Mouse (Mus musculus): Measurements from ENCODE around the gene Ptpn5. TPM values are rescaled to one million over a fixed set of nuclear protein-coding genes. Genes with fewer than 3 reads are reported as not detected.

The Ptpn5 gene
- 0.01 and 0.02 TPM in 2 replicates for polyA plus RNA-seq (2012; rRNA removed)

GRCm38 (mm10) chr7:47133331-47133730, at the start of gene Ptpn5:
Gene Ptpn5, minus strand, starts transcription at chr7:47133684.

DNA sequence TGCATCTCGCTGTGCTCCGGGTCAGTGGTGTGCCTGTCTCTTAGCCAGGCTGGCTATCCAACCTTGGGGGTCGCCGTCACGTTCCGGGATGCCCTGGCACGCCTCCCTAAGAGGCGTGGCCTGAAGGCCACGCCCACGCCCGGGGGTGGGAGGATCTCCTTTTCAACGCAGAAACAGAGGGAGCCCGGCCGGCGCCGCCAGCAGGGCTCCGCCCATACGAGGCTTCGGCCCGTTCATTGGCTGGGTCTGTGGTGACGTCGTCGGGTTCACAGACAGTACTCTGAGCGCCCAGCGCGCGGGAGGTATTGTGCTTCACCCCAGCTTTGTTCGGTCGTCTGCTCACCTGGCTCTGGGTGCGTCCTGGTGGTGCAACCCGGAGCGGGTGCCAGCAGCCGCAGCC, 83.1 kb downstream of the Ptpn5 start, which contains the start of gene Tmem86a:
Gene Tmem86a, plus strand, starts transcription at position 236 of the 400 bp plus-strand sequence.

Other genes with a start within 250 kb of the Ptpn5 start
- 16.2 and 22.1 TPM in 2 replicates for gene Tsg101, start 213.7 kb downstream of the Ptpn5 start, polyA plus RNA-seq (2012; rRNA removed)
- 4.0 and 4.6 TPM in 2 replicates for gene Uevld, start 175.2 kb downstream of the Ptpn5 start, polyA plus RNA-seq (2012; rRNA removed)
- gene Gm9999, start 150.1 kb downstream of the Ptpn5 start, polyA plus RNA-seq (2012; rRNA removed) = not detected in 2 replicates
- 6.1 and 7.1 TPM in 2 replicates for gene Spty2d1, start 125.3 kb downstream of the Ptpn5 start, polyA plus RNA-seq (2012; rRNA removed)
- 12.0 and 13.4 TPM in 2 replicates for gene Tmem86a, start 83.1 kb downstream of the Ptpn5 start, polyA plus RNA-seq (2012; rRNA removed)
- not detected in 2 replicates for gene Mrgpra6, start 71.2 kb upstream of the Ptpn5 start, polyA plus RNA-seq (2012; rRNA removed)
- gene Mrgpra9, start 119.2 kb upstream of the Ptpn5 start, polyA plus RNA-seq (2012; rRNA removed) = not detected in 2 replicates
- gene Mrgpra1, start 220.6 kb upstream of the Ptpn5 start, polyA plus RNA-seq (2012; rRNA removed) = not detected in 2 replicates